Mouse (Mus musculus) megakaryocyte, embryonic 14.5 days (primary cell): ENCODE measurements around the gene Ldb2.

Experiments used
- FLI1 ChIP-seq: IDR thresholded peaks from 2 replicates; pipeline ENCODE4 v1.6.1; 2012; ENCODE audit warnings: low read length, inconsistent platforms, mixed read lengths
- GATA1 ChIP-seq: IDR thresholded peaks from 3 replicates; pipeline ENCODE4 v1.6.1; 2012; ENCODE audit warnings: mixed read lengths, low read length, inconsistent platforms, borderline replicate concordance

GRCm38 (mm10) chr5:44805960-44806359, 6.5 kb upstream of the Ldb2 start:
- TF ChIP-seq GATA1 (no peak), FLI1 (no peak)
